Mouse (Mus musculus) gastrocnemius, adult 8-10 months (tissue): Measurements from ENCODE around the gene Angpt4. TPM values are rescaled to one million over a fixed set of nuclear protein-coding genes. Genes with fewer than 3 reads are reported as not detected.
A peak's percentile ranks its signal among the peaks of the same experiment; 100 is the strongest.

Source experiments
- DNase-seq, 2 experiments: peaks; one replicate each; pipeline ENCODE4 v3.0.0; 2022; ENCODE audit warnings: low spot score in 2 of 2
- total RNA-seq, 4 experiments: library from RNA; stranded (reverse); gene quantifications; 2 replicates each; pipeline ENCODE4 v1.2.4; 2022

The Angpt4 gene
- total RNA-seq, 4 experiments from 2014 or later: 0.16 TPM; not detected in 3

DNA sequence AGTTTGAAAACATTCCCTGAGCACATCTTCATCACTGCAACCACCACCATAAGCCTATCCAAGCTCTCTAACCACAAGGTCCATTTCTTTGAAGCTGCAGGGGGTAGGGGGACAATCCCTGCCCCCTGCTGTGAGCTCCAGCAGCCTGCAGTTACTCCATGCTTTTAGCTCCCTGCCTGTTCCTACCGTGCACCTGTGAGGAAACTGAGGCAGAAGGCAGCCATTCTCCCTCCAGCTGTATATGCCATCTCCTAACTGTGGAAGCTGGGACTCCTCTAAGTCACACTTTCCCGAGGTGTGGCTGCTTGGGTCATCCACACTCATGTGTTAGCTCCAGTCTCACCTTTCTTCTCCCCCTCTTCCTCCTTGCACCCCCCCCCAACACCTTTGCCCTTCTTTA lies 4.1 kb downstream of the Angpt4 start:
- no peak for DNase-seq

DNA sequence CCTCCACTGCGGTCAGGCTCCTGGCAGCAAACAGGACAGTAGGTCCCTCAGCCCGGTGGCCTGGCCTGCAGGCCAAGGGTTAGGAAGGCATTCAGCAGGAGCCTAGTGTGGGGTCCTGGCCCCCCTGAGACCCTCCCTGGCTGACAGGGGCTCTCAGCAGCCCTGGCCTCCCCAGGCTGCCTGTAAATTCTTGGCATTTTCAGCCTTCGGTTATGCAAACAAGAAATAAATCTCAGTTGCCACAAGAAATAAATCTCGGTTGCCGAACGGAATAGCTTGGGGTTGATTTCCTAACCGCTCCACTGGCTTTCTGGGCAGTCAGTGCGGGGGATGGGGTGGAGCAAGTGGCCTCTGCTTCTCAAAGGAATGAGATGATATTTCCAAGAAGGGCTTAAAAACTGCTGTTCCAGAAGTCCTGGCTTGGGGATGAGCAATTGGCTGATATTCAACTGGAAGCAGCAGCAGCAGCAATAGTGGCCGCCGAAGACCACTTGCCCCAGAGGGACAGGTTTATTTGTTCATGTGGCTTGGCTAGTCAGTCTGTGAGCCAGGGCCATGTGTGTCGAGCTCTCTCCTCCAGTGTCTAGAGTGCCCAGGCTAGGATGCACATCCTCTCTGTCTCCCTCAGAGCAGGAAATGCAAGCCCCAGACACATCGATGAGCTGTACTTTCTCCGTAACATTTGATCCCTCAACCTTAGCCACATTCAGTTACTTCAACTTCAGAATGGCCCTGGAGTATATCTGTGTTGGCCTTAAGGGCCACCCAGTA lies 5.2 kb downstream of the Angpt4 start:
- DNase-seq: peak in 1 of 2 experiments; percentile 44

DNA sequence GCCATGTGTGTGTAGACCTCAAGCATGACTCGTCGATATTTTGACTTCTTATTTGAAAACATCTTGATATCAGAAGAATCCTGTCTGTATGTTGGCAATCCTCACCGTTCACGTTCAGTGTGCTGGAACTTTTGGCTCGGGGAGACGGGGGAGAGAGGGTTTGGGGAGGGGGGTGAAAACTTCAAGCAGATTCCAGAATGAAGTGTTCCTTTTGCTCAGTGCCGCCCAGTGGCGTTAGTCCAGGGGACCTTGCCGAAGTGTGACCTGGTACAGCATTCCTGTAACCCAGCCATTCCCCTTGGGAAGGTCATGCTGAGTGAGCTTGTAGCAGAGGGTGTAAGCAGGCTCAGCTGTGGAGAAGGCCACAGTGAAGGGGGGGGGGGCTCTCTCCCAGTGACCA lies 8.1 kb downstream of the Angpt4 start:
- no peak for DNase-seq

DNA sequence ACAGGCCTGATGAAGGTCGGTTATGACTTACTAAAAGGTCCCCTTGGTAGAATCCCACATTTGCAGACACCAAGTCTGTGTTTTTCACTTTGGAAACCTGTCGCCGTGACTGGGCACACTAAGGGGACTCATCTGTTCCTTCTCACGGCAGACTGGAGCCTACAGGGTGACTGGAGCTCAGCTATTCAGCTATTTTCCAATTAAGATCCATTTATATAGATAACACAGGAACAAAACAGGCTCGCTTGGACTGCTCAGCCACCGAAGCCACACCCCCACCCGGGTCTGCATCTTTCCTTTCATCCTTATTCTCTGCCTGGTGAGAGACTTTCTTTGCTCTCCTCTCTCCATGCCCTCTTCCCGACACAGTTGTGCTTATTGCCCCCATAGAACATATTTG lies 10.1 kb downstream of the Angpt4 start:
- no peak for DNase-seq

DNA sequence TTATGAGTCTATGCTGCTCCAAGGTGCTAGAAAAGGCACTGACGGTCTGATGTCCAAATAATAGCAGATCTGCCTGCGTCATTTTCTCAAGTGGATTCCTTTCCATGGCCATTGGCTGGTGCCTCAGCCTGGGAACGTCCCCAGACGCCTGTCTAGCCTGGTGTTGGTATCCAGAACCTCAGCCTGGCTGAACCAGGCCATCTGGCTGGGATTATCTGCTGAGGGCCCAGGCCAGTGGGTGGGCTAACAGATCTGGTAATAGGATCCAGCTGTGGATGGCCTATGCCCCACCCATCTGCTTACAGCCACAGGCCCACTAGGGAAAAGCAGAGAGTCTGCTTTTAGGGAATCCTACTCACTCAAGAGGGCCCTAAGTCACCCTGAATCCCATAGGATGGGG lies 10.6 kb downstream of the Angpt4 start:
- peak; percentile 45 to 60 for DNase-seq

DNA sequence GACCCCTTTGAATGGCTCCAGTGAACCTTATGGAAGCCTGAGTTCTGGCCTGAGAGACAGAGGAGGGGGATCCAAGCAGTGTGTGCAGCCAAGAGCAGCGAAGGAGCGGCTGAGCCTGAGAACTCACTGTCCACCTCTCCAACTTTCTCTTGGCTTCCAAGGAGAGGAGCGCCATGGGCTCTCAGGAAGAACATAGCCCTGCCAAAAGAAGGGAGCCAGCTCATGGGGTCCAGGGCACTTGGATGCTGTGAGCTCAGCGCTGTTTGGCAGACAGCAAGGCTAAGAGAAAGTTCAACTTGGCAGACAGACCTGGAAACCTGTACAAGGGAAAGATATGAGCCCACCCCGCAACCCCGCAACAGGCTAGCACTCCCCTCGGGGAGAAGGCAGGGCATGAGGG lies 13.3 kb downstream of the Angpt4 start:
- no peak for DNase-seq

DNA sequence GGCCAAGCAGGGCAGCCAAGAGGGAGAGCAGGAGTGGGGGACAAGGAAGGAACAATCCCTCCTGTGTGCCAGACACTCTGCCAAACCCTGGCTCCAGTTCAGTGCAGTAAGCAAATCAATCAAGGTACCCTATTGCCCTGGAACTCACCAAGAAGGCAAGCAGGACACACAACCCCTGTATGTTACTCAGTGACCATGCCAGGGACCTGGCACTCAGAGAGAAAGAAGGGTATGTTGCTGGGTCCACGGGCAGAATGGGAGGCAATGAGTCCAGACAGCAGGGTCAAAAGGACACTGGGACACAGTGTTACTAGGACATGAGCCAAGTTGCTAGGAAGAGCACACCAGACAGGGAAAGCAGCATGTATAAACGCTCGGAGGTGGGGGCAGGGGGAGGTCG lies 14.7 kb downstream of the Angpt4 start:
- DNase-seq: no peak

DNA sequence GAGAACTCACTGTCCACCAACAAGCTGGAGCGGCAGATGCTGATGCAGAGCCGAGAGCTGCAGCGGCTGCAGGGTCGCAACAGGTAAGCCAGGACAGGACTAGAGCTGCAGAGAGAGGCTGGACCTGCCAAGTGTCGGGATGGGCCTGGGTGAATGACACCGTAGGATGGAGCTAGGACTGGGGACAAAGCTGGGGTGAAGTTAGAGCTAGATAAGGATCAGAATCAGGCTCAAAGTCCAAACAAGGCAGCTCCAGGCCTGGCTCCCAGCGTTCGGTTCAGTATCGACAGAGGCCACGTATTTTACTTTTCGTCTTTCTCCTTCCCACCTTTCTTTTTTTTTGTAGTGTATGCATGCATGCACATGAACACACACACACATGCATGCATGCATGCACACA lies 16.1 kb downstream of the Angpt4 start:
- no peak for DNase-seq

DNA sequence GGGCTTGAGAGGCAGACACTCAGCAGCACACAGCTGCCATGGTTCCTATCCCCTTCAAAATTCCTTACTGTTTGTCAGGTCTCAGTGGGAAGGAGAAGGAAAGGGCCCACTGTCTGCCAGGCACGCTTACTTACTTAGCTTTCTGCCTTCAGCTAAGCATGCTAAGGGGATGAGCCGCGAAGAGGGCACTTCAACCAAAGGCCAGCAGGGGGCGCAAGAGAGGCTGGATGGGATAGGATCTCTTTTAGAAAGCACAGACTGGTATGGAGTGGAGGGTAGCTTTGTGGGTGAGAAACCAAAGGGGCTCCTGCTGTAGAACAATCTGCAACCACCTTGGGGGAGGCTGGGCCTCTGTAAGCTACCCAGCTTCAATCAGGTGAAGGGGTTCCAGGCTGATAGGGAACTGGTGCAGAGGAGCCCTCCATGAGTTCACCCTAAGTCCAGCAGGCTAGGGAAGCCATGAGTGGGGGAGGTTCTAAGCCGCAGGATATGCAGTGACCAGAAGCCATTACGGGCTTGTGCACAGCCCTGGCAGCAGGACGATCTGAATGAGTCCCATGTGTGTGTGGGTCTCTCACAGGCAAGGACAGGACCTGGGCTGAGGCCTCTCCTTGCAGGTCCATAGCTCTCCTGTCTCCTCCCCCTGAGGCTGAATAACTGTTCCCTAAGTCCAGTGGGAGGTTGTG lies 19.5 kb downstream of the Angpt4 start:
- DNase-seq: peak; percentile 69 to 77

DNA sequence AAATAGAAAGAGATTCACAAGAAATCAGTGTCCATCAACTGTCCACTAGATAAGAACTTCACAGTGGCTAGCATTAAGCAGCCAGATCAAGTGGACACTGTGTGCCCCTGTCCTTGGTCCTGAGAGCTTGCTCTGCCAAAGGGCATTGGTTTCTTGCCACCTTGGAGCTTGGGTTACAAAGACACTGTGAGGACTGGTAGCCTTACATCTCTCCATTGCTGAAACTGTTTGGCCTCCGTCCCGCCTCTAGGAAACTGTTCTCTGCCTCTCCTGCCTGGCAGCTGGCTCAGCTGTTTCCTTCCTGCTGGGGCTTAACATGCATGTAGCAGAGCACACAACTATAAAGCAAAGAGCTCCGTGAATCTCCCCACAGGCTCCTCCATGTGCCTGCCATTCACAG lies 26.9 kb downstream of the Angpt4 start:
- peak; percentile 80 to 86 for DNase-seq

DNA sequence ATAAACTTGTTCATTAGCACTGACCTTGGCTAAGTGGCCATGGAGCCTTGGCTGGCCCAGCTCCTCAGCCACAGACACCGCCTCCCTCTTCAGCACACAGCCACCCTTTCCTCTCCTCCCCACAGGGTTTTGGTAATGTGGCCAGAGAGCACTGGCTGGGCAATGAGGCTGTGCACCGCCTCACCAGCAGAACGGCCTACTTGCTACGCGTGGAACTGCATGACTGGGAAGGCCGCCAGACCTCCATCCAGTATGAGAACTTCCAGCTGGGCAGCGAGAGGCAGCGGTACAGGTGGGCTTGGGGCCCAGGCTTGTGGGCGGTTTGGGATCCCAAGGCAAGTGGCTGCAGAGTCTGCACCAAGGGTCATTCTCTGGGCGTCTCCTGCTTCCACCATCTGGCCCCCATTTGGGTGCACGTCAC lies 27.8 kb downstream of the Angpt4 start:
- peak; percentile 38 to 55 for DNase-seq

DNA sequence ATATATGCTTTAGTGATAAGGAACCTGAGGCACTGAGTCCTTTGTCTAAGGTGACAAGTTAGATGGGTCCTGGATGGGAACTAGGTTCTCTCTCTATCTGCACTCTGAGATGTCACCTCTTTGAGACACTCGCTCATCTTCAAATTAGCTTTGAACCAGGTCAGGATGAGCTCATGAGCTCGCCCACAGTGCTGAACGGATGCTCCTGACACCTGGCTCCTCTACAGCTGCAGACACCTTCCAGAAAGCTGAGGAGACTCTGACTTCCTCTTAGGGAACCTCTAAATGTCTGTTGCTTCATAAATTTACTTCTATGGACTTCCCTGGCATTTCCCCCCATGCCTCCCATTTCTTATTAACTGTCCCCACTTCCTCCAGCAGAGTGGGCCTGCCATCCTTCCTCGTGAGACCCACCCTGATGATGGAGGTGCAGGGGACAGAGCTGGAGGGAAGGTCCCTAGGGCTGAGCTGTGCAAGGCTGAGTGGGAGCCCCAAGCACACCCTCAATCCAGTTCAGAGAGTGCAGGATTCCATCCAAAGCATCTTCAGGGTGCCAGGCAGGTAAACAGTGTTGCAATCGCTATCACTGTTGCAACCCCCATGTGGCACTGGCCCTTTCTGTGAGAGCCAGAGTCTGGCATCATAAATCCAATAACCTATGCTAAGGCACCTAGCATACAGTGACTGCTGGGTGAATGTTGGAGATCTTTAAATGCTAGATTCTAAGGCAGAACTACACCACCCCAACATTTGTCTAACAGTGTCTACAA lies 28.8 kb downstream of the Angpt4 start:
- DNase-seq: no peak

DNA sequence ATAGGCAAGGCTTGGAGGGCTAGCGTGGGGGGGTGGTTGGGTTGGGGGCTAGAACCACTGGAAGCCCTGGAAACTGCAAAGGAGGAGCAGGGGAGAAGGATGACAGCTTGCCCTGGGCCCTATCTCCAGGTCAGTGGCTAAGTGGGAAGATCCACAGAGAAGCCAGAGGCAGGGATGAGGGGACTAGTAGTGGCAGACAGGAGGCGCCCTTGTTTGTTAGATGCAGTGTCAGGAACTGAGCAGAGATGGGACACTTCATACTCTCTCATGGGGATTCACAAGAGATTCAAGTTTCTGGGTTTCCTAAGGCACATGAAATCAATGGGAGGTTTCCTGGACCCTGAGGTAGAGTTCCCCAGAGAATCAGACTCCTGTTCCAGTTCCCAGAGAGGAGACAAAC lies 30.3 kb downstream of the Angpt4 start:
- DNase-seq: no peak

DNA sequence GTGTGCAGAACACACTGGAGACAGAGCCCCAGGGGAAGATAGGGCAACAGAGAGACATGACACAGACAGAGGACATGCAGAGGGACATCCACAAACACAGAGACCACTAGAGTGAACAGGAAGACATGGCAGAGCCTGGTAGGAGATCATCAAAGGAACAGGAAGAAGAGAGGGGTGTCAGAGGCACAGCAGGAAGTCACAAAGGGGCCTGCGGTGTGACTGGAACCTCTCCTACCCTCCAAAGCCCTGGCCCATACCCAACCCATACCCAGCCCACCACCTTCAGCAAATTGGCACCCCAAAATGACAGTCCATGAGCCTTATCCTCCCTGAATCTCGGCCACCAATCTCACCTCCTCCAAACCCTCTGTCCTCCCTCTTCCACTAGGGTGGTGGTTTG lies 33.1 kb downstream of the Angpt4 start:
- DNase-seq: no peak

DNA sequence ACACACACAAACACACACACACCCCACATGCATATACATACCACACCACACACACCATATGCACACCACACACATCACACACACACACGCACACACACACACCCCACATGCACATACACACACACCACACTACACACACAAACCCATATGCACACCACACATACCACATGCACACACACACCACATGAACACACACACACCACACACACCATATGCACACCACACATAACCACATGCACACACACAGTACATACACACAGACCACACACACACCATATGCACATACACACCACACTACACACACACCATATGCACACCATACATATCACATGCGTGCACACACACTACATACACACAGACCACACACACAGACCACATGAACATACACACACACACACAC lies 36.6 kb downstream of the Angpt4 start:
- DNase-seq: no peak

DNA sequence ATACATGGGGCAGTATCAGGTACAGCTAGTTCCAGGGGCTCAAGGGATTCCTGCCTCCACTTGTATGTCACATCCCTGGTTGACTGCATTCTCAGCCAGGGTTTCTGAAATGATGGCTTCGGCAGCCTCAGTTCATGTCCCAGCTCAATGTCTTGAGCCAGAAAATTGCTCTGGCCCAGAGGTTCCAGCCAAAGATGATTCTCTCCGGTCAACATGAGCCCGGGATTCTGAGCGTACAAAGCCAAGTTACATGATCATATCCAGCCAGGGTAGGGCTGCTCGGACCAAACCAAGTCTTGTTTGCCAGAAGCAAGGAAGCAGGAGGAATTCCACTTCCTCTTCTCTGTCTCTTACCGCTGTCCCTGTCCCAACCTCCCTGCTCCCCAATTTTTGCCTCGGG lies 37.3 kb downstream of the Angpt4 start:
- no peak for DNase-seq

DNA sequence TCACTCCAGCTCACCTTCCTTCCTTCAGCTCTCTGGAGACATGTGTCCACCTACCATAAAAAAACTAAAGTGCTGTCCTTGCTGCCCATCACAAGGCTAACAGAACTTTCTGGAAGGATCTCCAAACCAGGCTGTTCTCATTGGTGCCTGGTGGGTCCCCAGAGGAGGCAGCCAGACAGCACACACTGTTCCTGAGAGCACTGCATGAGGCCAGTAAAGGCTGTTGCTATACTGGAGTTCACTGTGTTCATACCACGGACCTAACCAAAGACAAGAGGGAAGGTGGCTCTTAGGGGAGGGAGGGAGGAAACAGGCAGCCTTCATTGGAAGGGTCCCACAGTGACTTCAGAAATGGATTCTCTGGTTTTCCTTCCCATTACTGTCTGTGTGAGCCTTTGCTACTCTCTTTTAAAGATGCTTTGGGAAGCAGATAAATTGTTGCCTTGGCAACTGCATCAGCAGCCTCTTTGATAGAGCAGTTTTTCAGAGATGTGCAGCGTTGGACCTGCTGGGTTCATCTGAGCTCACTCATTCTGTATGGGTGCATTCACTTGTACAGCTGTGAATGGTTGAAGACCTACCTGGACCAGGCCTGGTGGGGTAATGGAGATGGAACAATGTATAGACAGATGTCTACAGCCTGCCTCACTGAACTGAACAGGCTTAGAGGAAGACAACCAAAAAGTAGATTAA lies 38.2 kb downstream of the Angpt4 start:
- DNase-seq: no peak

DNA sequence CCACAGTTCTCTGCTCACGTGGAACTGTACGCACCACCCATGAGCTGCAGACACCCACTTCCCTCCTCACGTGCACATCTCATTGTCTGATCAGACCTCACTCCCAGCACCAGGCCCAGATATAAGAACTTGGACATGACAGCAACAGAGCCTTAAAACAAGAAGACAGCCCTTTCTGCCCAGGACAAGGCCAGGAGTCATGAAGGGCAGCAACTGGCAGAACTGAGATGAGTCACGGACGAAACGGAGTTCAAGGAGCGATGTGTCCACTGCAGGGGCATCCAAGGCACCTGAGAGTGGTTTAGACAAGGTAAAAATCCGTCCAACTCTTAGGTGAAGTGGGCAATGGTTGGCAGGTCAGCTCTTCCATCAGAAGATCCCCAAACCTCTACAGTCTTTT lies 42.7 kb downstream of the Angpt4 start:
- DNase-seq: no peak

DNA sequence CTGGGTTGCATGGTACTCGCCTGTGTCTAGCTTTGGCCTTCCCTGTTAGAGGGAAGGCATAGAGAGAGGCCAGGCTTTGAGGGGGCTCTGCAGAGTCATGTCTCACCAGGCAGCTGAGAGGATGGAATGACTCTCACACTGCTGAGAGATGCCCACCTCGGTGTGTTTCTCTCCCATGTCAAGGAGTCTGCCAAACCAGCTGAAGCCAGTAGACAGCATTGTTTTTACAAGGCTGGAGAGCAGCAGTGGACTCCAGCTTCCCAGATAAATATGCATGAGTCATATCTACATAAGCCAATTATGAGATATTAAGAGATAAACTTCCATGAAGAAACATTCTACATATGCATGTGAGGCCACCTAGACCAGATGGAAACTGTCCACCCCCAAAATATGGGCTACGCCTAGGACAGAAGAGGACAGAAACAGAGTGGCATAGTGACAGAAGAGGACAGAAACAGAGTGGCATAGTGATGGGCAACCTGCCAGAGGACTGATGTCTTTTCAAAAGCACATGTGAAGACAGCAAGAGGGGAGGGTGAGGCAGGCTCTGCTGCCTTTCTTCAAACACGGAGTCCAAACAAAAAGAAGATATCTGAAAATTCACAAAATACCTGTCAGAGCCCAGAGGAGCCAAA lies 45.6 kb downstream of the Angpt4 start:
- no peak for DNase-seq

DNA sequence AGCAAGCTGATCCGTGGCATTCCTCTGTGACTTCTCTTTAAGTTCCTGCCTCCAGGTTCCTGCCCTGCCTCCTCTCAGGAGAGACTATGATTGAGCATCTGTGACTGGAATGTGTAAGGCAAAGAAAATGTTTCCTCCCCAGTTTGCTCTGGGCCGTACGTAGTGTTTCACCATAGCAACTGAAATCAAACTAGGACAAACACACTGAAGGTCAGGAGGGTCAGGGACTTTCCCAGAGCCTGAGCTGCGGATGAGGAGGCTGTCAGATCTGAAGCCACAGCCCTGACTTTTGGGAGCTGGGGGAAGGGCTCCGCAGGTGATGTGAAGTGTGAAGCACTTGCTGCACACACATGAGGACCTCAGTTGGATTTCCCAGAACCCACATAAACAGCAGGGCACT lies 48.3 kb downstream of the Angpt4 start:
- DNase-seq: no peak
